Mouse (Mus musculus): ENCODE measurements at regions not wholly inside any gene's neighbourhood (a gene's known extent, or its start where the extent isn't known, plus 50 kb on each side); places are given as distances from the start of the nearest gene placed in this dataset.

GRCm38 (mm10) chr4:131097421-131097820 is 153.2 kb downstream of the Matn1 start:
- in situ Hi-C loops (cut with MboI): no loop called here

- in situ Hi-C loops (cut with MboI): no loop called here
Measured at GRCm38 (mm10) chr4:131100093-131100795, 156.1 kb downstream of the Matn1 start.

GRCm38 (mm10) chr4:131100796-131101156 is 156.6 kb downstream of the Matn1 start:
- in situ Hi-C loops (cut with MboI): no loop called here

- in situ Hi-C loops (cut with MboI): no loop called here
Measured at GRCm38 (mm10) chr4:131102163-131102562, 158.0 kb downstream of the Matn1 start.

GRCm38 (mm10) chr4:131107127-131107857 is 163.1 kb downstream of the Matn1 start:
- in situ Hi-C loops (cut with MboI): no loop called here

GRCm38 (mm10) chr4:131112536-131112935 is 168.4 kb downstream of the Matn1 start:
- in situ Hi-C loops (cut with MboI): no loop called here

GRCm38 (mm10) chr4:131113727-131114303 is 169.6 kb downstream of the Matn1 start:
- in situ Hi-C loops (cut with MboI): no loop called here

GRCm38 (mm10) chr4:131115247-131115646 is 171.1 kb downstream of the Matn1 start:
- in situ Hi-C loops (cut with MboI): no loop called here

GRCm38 (mm10) chr4:131118586-131118985 is 174.4 kb downstream of the Matn1 start:
- in situ Hi-C loops (cut with MboI): no loop called here

GRCm38 (mm10) chr4:131119621-131120020 is 175.4 kb downstream of the Matn1 start:
- in situ Hi-C loops (cut with MboI): no loop called here

GRCm38 (mm10) chr4:131120680-131121079 is 176.5 kb downstream of the Matn1 start:
- in situ Hi-C loops (cut with MboI): no loop called here

GRCm38 (mm10) chr4:131125975-131126374 is 181.8 kb downstream of the Matn1 start:
- in situ Hi-C loops (cut with MboI): no loop called here

- in situ Hi-C loops (cut with MboI): no loop called here
Measured at GRCm38 (mm10) chr4:131126901-131127300, 182.7 kb downstream of the Matn1 start.

GRCm38 (mm10) chr4:131128646-131129045 is 184.5 kb downstream of the Matn1 start:
- in situ Hi-C loops (cut with MboI): no loop called here

GRCm38 (mm10) chr4:131132201-131132600 is 188.0 kb downstream of the Matn1 start:
- in situ Hi-C loops (cut with MboI): no loop called here

GRCm38 (mm10) chr4:131132781-131133180 is 188.6 kb downstream of the Matn1 start:
- in situ Hi-C loops (cut with MboI): no loop called here

- in situ Hi-C loops (cut with MboI): no loop called here
Measured at GRCm38 (mm10) chr4:131135841-131136240, 191.7 kb downstream of the Matn1 start.

- in situ Hi-C loops (cut with MboI): no loop called here
Measured at GRCm38 (mm10) chr4:131138891-131139290, 194.7 kb downstream of the Matn1 start.

- in situ Hi-C loops (cut with MboI): loop anchor here (10.0 kb wide), 1 partner anchor 693 kb away; the partner anchor contains the start of gene Ptpru
Measured at GRCm38 (mm10) chr4:131141890-131142465, 197.8 kb downstream of the Matn1 start.

GRCm38 (mm10) chr4:131145507-131145906 is 201.3 kb downstream of the Matn1 start:
- in situ Hi-C loops (cut with MboI): loop anchor here (10.0 kb wide), 1 partner anchor 689 kb away; the partner anchor contains the start of gene Ptpru

GRCm38 (mm10) chr4:131148042-131148747 is 204.0 kb downstream of the Matn1 start:
- in situ Hi-C loops (cut with MboI): loop anchor here (10.0 kb wide), 1 partner anchor 687 kb away; the partner anchor contains the start of gene Ptpru

GRCm38 (mm10) chr4:131149466-131149865 is 205.3 kb downstream of the Matn1 start:
- in situ Hi-C loops (cut with MboI): loop anchor here (10.0 kb wide), 1 partner anchor 685 kb away; the partner anchor contains the start of gene Ptpru
